Mouse (Mus musculus): ENCODE results near the gene Gypa.
A peak's percentile ranks its signal among the peaks of the same experiment; 100 is the strongest.

Gene Gypa

DNA sequence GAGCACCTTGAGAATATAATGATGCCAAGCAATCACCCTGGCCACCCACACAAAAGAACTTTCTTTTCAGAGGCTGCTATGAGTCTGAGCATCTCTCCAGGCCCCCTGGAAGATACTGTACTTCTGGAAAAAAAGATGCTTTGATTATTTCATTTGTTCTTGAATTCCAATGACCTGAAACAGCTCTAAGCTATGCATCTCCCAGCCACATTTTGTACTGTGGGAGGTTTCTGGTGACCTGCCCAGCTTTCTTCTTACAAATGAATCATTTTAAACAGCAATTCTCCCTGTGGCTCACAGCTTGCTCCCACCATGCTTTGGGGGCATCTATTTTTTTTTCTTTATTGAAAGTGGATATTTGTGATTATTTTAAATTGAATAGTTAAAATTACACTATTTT, 56.9 kb downstream of the Gypa start:
- DNase-seq (ENCODE audit: low spot score), result no peak

DNA sequence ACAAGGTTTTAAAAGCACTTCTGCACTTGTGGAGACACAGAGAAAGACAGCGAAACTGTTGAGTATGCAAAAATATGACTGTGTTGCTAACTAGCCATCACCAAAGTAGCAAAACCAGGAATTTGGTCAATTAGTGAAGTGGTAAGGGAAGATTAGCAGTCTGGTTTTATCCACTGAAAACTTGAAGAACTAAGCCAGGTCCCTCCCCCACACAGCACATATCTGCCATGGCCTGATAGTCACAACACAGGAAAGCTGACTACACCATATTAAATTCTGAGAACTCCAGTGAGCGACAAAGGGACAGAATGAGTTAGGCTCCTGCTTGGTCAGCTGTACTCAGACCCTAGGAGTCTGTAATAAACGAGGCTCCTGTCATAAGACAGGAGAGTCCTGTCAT, 57.7 kb downstream of the Gypa start:
- peak; percentile 87 for DNase-seq (ENCODE audit: low spot score)

DNA sequence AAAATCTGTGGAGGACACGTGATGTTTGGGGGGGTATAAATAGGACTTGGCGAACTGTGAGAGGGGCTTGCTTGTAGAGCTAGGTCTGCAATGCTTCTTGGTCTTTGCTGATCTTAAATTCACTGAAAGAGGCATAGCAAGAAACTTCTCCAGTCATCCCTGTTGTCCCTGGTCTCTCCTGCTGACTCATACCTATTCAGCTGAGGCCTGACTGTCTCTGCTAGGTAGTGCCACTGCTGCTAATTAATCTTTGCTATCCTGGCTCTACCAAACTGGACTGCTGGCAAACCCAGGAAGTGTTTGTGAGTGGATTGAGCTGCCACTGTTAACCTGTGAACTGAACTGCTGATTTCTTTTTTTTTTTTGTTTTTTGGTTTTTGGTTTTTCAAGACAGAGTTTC, 61.4 kb downstream of the Gypa start:
- DNase-seq (ENCODE audit: low spot score), result no peak
